Mouse (Mus musculus) kidney, adult 2 months (tissue): Measurements from ENCODE around the gene P2ry14.
"Not testable (repeated sequence)": the region's sequence is repeated elsewhere in the genome, so short reads cannot be mapped to it uniquely, and the experiment has no call there.

Experiments
- CTCF ChIP-seq: fragments of 200-500 bp; conservative IDR thresholded peaks from 2 replicates; pipeline ENCODE4 v1.5.1; 2011; ENCODE audit warnings: low read depth, mild to moderate bottlenecking, control low read depth, low read length, moderate library complexity, mixed read lengths; ENCODE audit not compliant: insufficient read depth, insufficient read length
- POLR2A ChIP-seq: fragments of 200-500 bp; IDR thresholded peaks from one replicate; pipeline ENCODE4 v1.6.1; 2011; ENCODE audit warnings: low read depth, low read length, control low read depth

- not testable (repeated sequence) for TF ChIP-seq CTCF, POLR2A
Observed at GRCm38 (mm10) chr3:59109834-59110233, 43.6 kb downstream of the P2ry14 start.
